Mouse (Mus musculus) brown adipose tissue, adult 24 weeks (tissue): ENCODE results near the gene Ckmt2. TPM values are rescaled to one million over a fixed set of nuclear protein-coding genes. Genes with fewer than 3 reads are reported as not detected.

ENCODE experiments used
- H3K27ac ChIP-seq: fragments of 200-500 bp; replicated peaks from 2 replicates; pipeline ENCODE4 v1.5.1; 2012; ENCODE audit warnings: low read depth, mild to moderate bottlenecking, low read length
- H3K4me1 ChIP-seq: fragments of 200-500 bp; 2 replicates; pipeline ENCODE4 v1.6.1; 2012; ENCODE audit warnings: low read length, mixed read lengths; ENCODE audit not compliant: control insufficient read depth, insufficient read depth, insufficient read length
- H3K4me3 ChIP-seq: fragments of 200-500 bp; 2 replicates; pipeline ENCODE4 v1.5.1; 2012; ENCODE audit warnings: low read depth, mild to moderate bottlenecking, low read length, moderate library complexity; ENCODE audit not compliant: insufficient read depth
- polyA plus RNA-seq: library from polyadenylated mRNA; stranded (reverse); fragments of >200 nt; gene quantifications from 2 replicates; pipeline ENCODE4 v1.2.4, GENCODE M21; 2012; ENCODE audit not compliant: missing spikeins, insufficient read depth, insufficient read length

Gene Ckmt2
- 9.0 and 30.6 TPM in 2 replicates for polyA plus RNA-seq

GRCm38 (mm10) chr13:91876741-91877349, at the start of gene Ckmt2:
Ckmt2 (minus strand) TSS chr13:91876885.
- no peaks in the 10 kb centered on the region for H3K4me1 ChIP-seq
- no peak within 1 kb of the TSS for H3K4me3 ChIP-seq
- no peak within 1 kb of the TSS for H3K27ac ChIP-seq

GRCm38 (mm10) chr13:91921010-91921409, 44.3 kb upstream of the Ckmt2 start:
- Histone ChIP-seq H3K4me1 (no peaks in the 10 kb centered on the region), H3K4me3 (no peak overlapping the region), H3K27ac (no peak overlapping the region)

DNA sequence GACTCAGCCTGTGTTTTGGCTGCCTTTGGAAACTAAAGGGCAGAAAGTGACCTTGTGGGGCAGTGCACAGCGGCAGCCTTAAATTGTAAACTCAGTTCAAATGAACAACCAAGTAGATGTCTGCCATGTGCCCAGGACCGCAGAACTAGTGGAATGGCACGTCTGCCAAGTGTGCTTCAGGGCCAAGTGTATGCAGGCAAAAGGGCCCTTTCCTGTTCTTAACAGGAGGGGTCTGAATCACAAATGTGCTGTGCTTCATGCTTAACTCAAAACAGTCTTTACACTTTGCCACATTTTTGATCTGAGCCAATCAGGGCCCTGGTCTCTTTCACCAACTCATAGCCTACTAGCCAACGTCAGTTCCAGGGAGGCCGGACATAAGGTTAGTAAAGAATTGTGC, 42.1 kb upstream of the Ckmt2 start:
- Histone ChIP-seq H3K4me3 (no peak overlapping the region), H3K4me1 (no peaks in the 10 kb centered on the region), H3K27ac (peak overlapping the region; percentile 57)

GRCm38 (mm10) chr13:91917835-91918234, 41.1 kb upstream of the Ckmt2 start:
- Histone ChIP-seq H3K27ac (no peak overlapping the region), H3K4me3 (no peak overlapping the region), H3K4me1 (no peaks in the 10 kb centered on the region)

- Histone ChIP-seq H3K27ac (no peak overlapping the region), H3K4me3 (no peak overlapping the region), H3K4me1 (no peaks in the 10 kb centered on the region)
Measured at GRCm38 (mm10) chr13:91916308-91916707, 39.6 kb upstream of the Ckmt2 start.

- Histone ChIP-seq H3K27ac (no peak overlapping the region), H3K4me1 (no peaks in the 10 kb centered on the region), H3K4me3 (no peak overlapping the region)
Measured at GRCm38 (mm10) chr13:91915582-91916239, 39.0 kb upstream of the Ckmt2 start.

GRCm38 (mm10) chr13:91915192-91915581, 38.5 kb upstream of the Ckmt2 start:
- H3K4me3 ChIP-seq: no peak overlapping the region
- H3K4me1 ChIP-seq: no peaks in the 10 kb centered on the region
- no peak overlapping the region for H3K27ac ChIP-seq

DNA sequence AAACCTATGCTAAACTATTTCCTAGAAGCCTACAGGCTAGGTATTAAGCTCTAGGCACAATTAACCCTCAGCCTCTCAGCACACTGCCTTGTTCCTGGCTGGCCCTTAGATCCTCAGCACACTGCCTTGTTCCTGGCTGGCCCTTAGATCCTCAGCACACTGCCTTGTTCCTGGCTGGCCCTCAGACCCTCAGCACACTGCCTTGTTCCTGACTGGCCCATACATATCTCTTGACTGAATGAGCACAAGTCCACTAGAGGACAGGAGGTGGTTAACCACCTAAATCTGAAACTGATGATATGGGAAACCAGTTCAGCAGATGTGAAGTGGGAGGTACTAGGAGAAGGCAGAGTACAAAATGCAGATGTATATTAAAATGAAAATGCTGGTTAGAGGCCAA, 35.0 kb upstream of the Ckmt2 start:
- no peak overlapping the region for H3K4me3 ChIP-seq
- no peaks in the 10 kb centered on the region for H3K4me1 ChIP-seq
- no peak overlapping the region for H3K27ac ChIP-seq

- no peak overlapping the region for H3K4me3 ChIP-seq
- H3K4me1 ChIP-seq: no peaks in the 10 kb centered on the region
- H3K27ac ChIP-seq: no peak overlapping the region
Measured at GRCm38 (mm10) chr13:91911211-91911610, 34.5 kb upstream of the Ckmt2 start.

GRCm38 (mm10) chr13:91908202-91908980, 31.7 kb upstream of the Ckmt2 start:
- Histone ChIP-seq H3K27ac (no peak overlapping the region), H3K4me3 (no peak overlapping the region), H3K4me1 (no peaks in the 10 kb centered on the region)

DNA sequence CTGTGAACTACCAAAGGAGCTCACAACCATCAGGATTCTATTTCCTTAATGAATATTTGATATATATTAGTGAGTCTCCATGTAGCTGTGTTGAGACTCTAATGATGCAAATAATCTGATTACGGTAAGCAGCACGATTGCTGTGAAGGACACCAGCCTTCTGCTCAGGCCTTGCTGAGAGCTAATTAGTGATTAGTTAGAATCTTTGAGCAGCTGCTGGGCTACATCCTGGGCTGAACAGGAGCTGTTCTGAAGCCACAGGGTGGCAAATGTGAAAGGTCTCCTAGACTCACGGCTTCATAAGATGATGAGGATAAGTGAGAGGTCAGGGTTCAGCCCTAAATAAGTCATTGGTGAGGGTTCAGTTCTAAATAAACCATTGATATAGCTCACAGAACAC, 29.7 kb upstream of the Ckmt2 start:
- no peak overlapping the region for H3K4me3 ChIP-seq
- H3K27ac ChIP-seq: no peak overlapping the region
- H3K4me1 ChIP-seq: no peaks in the 10 kb centered on the region

GRCm38 (mm10) chr13:91896476-91896875, 19.8 kb upstream of the Ckmt2 start:
- H3K27ac ChIP-seq: no peak overlapping the region
- H3K4me1 ChIP-seq: no peaks in the 10 kb centered on the region
- H3K4me3 ChIP-seq: no peak overlapping the region

DNA sequence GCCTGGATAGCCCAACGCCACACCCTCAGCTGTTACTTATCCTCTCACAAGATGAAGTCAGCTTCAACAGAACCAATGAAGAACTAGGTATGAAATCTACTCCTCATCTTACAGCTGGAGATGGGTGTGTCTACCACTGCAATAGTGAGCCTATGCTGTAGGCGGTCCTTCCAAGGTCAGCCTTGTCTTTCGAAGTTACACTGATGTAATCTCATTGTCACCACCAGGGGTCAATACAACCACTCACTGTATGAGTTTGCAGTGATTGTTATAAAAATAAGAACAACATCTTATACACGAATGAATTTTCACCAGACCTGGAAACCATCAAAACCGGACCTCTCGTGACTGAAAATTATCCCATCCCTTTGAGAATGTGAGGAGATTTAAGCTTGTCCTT, 16.4 kb upstream of the Ckmt2 start:
- Histone ChIP-seq H3K4me1 (no peaks in the 10 kb centered on the region), H3K27ac (no peak overlapping the region), H3K4me3 (no peak overlapping the region)

DNA sequence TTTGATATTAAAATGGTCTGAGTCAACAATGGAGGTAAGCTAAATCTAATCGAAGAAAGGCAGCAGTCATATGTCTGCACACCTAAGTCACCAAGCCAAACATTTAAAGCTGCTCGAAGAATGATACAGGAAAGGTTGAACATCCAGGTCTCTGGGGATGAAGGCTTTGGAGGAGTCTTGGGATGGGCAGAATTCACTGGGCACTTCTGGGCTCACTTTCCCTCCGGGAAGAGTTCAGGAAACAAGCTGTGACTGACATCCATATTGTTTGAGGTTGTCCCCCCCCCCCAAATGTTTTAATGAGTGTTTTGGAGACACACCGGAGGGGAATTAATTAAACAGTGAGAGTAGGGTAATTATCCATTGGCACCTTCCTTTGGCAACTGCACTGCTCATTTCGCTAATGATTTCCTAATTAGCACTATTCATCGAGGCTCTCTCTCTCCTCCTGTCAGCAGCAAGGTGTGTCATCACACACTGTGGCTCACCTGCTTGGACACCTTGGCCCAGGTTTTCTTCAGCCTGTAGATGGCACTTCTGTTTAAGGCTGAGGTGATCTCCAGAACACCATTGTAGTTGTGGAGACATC, 13.4 kb upstream of the Ckmt2 start:
- Histone ChIP-seq H3K4me1 (no peaks in the 10 kb centered on the region), H3K27ac (no peak overlapping the region), H3K4me3 (no peak overlapping the region)

GRCm38 (mm10) chr13:91884714-91885386, 8.2 kb upstream of the Ckmt2 start:
- Histone ChIP-seq H3K27ac (no peak overlapping the region), H3K4me3 (no peak overlapping the region)

More at GRCm38 (mm10) chr13:91884714-91885386, 8.2 kb upstream of the Ckmt2 start:
- H3K4me1 ChIP-seq: no peaks in the 10 kb centered on the region
